In the genomic region with DNA sequence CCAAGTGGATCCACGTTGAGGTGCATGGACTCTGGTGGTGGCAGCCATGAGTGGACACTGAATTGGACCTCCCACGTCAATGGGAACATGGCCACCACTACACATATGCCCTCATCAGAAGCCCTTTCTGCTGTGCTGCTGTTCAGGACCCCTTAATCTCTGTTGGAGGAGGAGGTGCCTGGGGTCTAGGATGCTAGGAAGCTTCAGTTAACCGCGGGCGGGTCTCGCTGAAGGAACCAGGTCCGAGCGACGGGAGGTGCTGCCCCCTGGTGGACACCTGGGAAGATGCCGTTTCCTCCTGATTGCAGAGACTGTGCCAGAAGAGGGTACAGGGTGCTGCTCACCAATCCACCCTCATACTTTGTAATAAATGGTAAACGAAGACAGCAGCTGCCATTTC, we compare ENCODE assay signal across 9 mouse cellular contexts. TPM values are rescaled to one million over a fixed set of nuclear protein-coding genes. Genes with fewer than 3 reads are reported as not detected.
DNase-seq lines count a peak whose midpoint lies in the region; ATAC-seq lines count a peak whose summit lies in the region.
"Had no signal": no experiment of that assay in that cellular context is flagged by ENCODE, and none has a peak within 500 bp of the region (broad histone marks: within the 10 kb centered on the region; RNA-seq: fewer than 3 reads in every experiment).

No protein-coding gene starts in this region.

- H3K9ac ChIP-seq in heart, embryonic 12.5 days, result no peak overlapping the region

- no peaks in the 10 kb centered on the region for H3K9me3 ChIP-seq in heart, embryonic 12.5 days (replicated peaks)

- peak; percentile 80 for DNase-seq in CD4-positive helper T cell, adult 2 months (ENCODE audit: low read depth, low spot score)
- DNase-seq in T-cell, adult 2 months (ENCODE audit: low spot score), result peak; percentile 80
- peak; percentile 80 for DNase-seq in embryo, embryonic 10 days (ENCODE audit: low spot score)
- DNase-seq in kidney, postnatal 36 days, result peak; percentile 41 to 85
- DNase-seq in lung, postnatal 14 days, result peak; percentile 80
- DNase-seq in retina, postnatal 7 days (ENCODE audit: low read depth, low spot score), result peak; percentile 43

- H3K4me3 ChIP-seq in heart, embryonic 12.5 days, result no peak overlapping the region

- H3K4me2 ChIP-seq in heart, embryonic 12.5 days, result peak overlapping the region; percentile 41

- WGBS in heart, embryonic 12.5 days, result 6% methylated on average over 11 of the region's 11 CpGs

- H3K27ac ChIP-seq in heart, embryonic 12.5 days (ENCODE audit: poor library complexity, severe bottlenecking), result no peak overlapping the region

- no peaks in the 10 kb centered on the region for H3K36me3 ChIP-seq in heart, embryonic 12.5 days

- peaks cover 15% of the 10 kb centered on the region; the same call in 1 of the 2 replicates for H3K27me3 ChIP-seq in heart, embryonic 12.5 days (replicated peaks)

- H3K4me1 ChIP-seq in heart, embryonic 12.5 days (replicated peaks), result 0 out of 2 replicates have a peak, but pooled peaks cover 7% of the 10 kb centered on the region

- ATAC-seq in heart, embryonic 12.5 days (ENCODE audit: insufficient number of reproducible peaks, low FRiP score), result no peak
- no peak for ATAC-seq in megakaryocyte-erythroid progenitor cell, adult 5-6 weeks (replicated peaks; ENCODE audit: low FRiP score, low TSS enrichment, poor library complexity, severe bottlenecking)

RNA-seq across cellular contexts. Expression of gene Smg9, which starts 14.6 kb away (rescaled TPM):
- 21.4 and 21.6 TPM in 2 replicates for polyA plus RNA-seq in heart, embryonic 12.5 days (2016; fragmentation: Nextera tagmentation; extraction: Ambion mirVana)
- 32.7 and 41.2 TPM in 2 replicates for total RNA-seq in megakaryocyte-erythroid progenitor cell, adult 5-6 weeks (2014; fragmentation: Nextera tagmentation)
- 11.2 and 26.3 TPM in 2 replicates for total RNA-seq in megakaryocyte-erythroid progenitor cell, adult 5-6 weeks (2017)

RNA-seq across cellular contexts. Expression of gene Kcnn4, which starts 14.8 kb away (rescaled TPM):
- polyA plus RNA-seq in heart, embryonic 12.5 days (2016; fragmentation: Nextera tagmentation; extraction: Ambion mirVana), result 6.9 and 7.8 TPM in 2 replicates
- total RNA-seq in megakaryocyte-erythroid progenitor cell, adult 5-6 weeks (2014; fragmentation: Nextera tagmentation), result 120 and 147 TPM in 2 replicates
- 121 and 155 TPM in 2 replicates for total RNA-seq in megakaryocyte-erythroid progenitor cell, adult 5-6 weeks (2017)

RNA-seq across cellular contexts. Expression of gene Lypd5, which starts 35.8 kb away (rescaled TPM):
- not detected in 2 replicates for polyA plus RNA-seq in heart, embryonic 12.5 days (2016; fragmentation: Nextera tagmentation; extraction: Ambion mirVana)
- total RNA-seq in megakaryocyte-erythroid progenitor cell, adult 5-6 weeks (2014; fragmentation: Nextera tagmentation), result not detected in 2 replicates
- not detected in 2 replicates for total RNA-seq in megakaryocyte-erythroid progenitor cell, adult 5-6 weeks (2017)
- polyA plus RNA-seq: heart, embryonic 14.5 days had no signal

RNA-seq across cellular contexts. Expression of gene Tescl, which starts 51.1 kb away (rescaled TPM):
- polyA plus RNA-seq in heart, embryonic 12.5 days (2016; fragmentation: Nextera tagmentation; extraction: Ambion mirVana), result 0.31 TPM in 1 of 2 replicates, not detected in the other
- not detected in 2 replicates for total RNA-seq in megakaryocyte-erythroid progenitor cell, adult 5-6 weeks (2014; fragmentation: Nextera tagmentation)
- total RNA-seq in megakaryocyte-erythroid progenitor cell, adult 5-6 weeks (2017), result not detected in 2 replicates
- polyA plus RNA-seq: heart, embryonic 14.5 days had no signal
